Mouse (Mus musculus) liver (tissue): ENCODE results near the gene Gm12845.
"Not testable (repeated sequence)": the region's sequence is repeated elsewhere in the genome, so short reads cannot be mapped to it uniquely, and the experiment has no call there.

Source experiments
- DNase-seq: peaks from one replicate; pipeline ENCODE4 v3.0.0-alpha.2; 2020; ENCODE audit warnings: mixed read lengths

Gene Gm12845

DNA sequence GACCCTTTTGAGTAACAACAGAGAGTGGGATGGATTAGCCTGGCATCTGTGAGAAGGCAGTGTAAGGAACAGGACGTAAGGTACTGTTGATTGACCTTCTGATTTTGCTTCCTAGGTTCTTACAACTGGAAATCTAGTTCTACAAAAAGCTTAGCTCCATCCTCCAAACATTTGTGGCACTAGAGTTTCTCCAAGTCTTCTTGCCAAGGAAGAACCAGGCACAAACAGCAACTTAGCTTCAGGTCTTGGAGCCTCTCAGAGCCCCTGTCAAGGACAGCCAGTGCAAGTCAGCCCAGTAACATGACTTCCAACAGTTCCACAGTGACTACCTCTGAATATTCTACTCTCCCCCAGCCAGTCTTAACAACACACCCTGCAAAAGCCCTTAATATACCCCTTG, at the start of gene Gm12845:
TSS of gene Gm12845 (plus strand) at position 301 of the 400 bp plus-strand sequence.
- no peak for DNase-seq

DNA sequence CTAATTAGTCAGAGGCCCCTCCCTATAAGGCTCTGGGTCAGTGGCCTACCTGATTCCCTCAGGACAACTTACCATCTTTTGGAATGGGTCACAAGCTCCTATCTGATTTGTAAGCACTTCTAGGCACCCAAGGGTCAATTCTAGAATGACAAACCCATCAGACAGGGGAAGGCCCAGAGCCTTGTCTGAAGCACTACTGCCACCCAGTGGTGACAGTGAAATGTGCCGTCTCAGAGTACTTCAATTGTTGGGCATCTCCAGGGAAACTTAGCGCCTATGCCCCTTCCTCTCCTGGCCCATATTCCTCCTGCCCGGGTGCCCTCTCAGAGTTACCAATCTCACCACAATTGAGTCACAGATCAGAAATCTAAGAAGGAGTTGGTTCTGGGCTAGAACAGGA, 47.3 kb upstream of the Gm12845 start:
- peak; percentile 77 for DNase-seq

DNA sequence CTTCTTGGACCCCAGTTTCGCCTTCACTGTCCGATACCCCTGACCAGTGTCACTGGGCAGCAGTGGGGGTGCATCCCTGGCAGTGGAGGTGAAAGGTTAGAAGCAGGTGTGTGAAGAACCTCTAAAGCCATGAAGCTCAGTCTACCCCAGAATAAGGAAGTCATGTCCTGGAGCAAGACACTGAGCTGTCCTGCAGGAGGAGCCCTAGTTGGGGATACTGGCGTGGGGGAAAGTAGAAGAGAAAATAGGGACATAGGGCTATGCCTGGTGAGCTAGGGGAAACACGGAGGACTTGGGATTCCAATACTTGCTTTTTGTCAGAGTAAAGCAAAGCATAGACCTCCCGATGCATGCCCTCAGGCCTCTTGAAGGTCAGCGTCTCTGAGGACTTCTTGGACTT, 43.2 kb upstream of the Gm12845 start:
- DNase-seq, result no peak

DNA sequence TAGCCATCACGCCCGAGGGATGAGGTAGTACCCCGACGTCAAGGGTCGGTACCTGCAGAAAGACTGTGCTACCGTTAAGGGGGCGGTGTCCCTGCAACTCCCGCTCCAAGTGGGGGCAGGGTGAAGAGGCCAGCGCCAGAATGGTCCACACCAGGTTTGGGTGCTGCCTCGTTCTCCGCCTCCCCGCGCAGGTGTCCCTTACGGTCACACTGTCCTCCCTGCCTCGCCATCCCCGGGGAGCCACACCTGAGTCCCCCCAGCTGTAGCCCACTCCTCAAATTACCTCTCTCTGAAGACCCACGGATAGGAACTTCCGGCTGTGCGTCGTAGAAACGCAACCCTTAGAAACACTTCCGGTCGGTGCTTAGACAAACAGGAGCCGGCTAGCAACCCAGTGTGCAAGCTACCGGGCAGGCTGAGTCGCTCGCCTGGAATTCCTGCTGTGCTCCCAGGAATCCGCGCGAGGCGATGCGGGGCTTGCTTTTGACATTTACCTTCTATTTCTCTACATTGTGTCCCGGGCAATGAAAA, 42.2 kb upstream of the Gm12845 start, which contains the start of gene Dmap1:
TSS of gene Dmap1 (minus strand) at position 343 of the 531 bp plus-strand sequence.
- peak; percentile 83 for DNase-seq

- DNase-seq, result no peak
Observed at GRCm38 (mm10) chr4:117682463-117682862, 41.7 kb upstream of the Gm12845 start.

GRCm38 (mm10) chr4:117683048-117683768, 41.0 kb upstream of the Gm12845 start:
- no peak for DNase-seq

GRCm38 (mm10) chr4:117686354-117686753, 37.9 kb upstream of the Gm12845 start:
- DNase-seq, result no peak

DNA sequence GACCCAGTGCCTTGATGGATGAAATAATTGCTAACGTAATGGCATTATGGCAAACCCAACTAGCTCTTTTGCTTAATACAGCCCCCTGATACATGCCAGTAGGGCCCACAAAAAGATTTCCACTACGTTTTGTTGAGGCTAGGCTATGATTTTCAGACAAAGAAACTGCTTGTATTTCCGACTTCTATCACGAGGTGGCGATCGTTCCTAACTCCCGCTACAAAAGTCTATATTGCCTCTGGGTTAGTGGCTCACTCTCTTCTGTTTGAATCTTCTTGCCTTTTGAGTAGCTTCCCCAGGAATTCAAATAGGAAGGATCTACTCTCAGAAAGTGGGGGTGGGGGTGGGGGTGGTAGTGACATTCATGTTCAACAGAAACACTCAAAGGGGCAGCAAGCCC, 18.9 kb upstream of the Gm12845 start:
- peak; percentile 27 for DNase-seq

GRCm38 (mm10) chr4:117708780-117709550, 15.2 kb upstream of the Gm12845 start:
- no peak for DNase-seq

DNA sequence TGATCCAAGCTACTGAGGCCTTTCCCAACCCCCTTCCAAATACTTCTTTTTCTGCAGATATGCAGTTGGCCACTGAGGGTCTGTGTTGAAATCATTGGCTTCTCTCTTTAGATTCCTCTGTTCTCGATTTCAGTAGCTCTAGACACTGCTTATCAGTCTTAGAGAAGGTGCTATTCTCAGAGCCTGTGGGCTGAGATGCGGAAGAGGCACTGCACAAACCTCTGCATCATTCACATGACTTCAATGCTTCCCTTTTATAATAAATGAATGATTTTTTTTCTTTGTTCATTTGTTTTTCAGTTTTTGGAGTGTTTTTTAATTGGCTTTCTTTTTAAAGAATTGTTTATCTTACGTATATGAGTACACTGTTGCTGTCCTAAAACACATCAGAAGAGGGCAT, 11.9 kb upstream of the Gm12845 start:
- DNase-seq, result no peak

DNA sequence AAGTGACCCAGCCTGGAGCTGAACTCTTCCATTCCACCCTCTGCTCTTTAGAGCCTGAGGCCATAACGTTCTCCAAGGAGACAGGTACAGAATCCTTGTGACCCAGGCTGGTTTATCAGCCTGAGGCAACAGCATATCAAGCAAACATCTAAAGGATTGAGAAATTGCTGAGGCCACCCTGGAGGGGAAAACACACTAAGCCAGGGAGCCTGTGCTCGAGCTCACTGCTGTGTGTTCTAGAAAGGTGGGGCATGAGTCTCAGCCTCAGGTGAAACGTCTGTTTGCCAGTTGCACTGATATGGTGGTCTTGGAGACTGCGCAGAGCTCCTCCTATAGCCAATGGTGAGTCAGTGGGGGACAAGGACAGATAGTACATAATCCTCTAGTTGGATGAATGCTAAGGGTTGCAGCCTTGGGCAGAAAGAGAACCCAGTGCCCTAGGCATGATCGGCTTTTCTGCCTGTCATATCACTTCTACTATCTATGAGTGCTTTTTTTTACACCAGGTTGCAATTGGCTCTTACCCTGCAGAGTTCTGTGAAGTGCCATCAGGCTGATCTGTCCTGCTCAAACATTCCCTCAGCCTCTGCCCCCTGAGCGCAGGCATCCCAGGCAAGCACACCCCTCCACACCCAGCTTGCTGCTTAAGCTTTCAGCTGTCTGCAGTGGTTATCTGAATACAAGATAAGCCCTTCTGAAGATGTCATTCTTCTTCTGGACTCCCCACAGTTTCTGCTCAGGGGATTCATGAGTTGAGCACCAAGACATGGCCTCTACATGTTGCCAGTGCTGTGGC, 10.7 kb upstream of the Gm12845 start:
- no peak for DNase-seq

- no peak for DNase-seq
Observed at GRCm38 (mm10) chr4:117731926-117732325, 7.7 kb downstream of the Gm12845 start.

DNA sequence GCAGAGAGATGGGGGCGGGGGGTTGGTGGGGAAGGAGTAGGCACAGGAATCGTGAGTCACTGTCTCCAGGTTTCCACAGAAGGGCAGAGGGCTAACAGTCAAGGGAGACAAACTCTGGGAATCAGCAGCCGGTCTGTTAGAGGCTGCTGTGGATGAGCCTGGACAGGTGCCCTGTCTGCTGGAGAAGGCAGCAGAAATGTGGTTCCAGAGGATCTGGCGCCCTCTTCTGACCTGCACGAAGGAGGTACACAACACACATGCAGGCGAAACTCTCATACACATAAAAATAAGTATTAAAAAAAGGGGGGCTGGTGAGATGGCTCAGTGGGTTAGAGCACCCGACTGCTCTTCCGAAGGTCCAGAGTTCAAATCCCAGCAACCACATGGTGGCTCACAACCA, 13.3 kb downstream of the Gm12845 start:
- peak; percentile 25 for DNase-seq

DNA sequence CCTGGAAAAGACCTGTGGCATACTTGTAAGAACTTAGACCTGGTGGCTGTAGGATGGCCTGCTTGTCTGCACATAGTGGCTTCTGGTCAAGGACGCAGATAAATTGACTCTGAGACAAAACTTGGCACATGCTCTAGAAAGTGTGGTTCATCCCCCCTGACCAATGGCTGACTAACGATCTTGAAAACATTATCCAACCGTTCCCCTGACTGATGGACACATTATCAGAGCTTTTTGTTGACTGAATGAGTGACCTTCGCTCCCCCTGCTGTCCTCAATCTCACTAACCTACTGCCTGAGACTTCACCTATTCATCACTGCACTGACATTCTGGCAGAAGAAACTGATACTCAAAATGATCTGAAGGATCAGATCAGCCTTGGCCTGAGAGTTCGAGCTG, 28.3 kb downstream of the Gm12845 start:
- DNase-seq, result not testable (repeated sequence)

DNA sequence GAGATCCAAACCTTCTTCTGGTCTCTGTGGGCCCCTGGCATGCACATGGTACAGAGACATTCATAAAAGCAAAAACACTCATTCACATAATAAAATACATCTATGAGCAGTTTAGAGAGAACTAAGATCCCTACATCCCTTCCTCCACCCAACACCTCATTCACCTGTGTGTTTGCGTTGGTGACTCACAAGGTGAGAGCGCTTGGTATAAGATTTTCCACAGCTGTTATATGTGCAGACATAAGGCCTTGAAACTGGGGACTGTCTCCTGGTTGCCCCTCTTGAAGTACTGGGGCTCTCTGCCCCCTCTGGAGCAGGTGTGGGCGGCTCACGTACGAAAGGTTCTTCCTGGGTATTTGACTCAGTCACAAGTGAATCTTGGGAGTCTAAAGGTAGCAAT, 35.9 kb downstream of the Gm12845 start:
- DNase-seq, result no peak

DNA sequence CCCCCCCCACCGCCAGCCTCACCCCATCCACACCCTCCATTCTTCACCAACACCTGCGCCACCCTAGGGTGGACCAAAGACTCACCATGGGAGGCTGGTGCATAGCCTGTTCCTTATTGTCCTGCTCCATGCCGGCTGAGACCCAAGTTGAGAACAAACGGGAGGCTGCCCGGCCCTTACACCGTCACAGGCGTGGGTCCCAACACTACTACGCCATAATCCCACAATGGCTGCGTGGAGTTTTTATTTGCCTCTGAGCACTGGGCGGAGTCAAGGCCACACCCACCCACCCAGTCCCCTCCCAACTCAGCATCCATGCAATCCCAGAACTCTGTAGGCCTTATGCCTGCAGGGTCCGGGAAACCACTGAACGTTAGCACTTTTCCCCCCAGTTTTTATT, 41.2 kb downstream of the Gm12845 start, which contains the start of gene Klf17:
TSS of gene Klf17 (minus strand) at position 233 of the 400 bp plus-strand sequence.
- no peak for DNase-seq

- peak; percentile 50 for DNase-seq
Observed at GRCm38 (mm10) chr4:117770935-117771334, 46.7 kb downstream of the Gm12845 start.

DNA sequence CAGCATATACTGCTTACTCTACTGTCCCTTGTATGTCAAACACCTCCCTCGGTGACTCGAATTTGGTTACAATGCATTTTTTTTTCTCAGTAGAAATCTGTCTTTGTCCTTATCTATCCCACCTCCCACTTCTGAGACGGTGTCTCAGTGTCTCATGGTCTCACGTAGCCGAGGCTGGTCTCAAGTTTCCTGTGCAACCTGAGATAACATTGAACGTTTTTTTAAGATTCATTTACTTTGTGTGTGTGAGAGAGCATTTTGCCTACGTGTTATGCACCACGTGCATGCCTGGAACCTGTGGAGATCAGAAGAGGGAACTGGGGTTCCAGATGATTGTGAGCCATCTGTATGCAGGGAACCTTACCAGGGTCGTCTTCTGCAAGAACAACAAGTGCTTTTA, 48.7 kb downstream of the Gm12845 start:
- no peak for DNase-seq
